Mouse (Mus musculus) spleen, adult 2 months (tissue): ENCODE data around the gene AC129217.1.

ENCODE experiments used
- CTCF ChIP-seq: fragments of 200-500 bp; IDR thresholded peaks from 2 replicates; pipeline ENCODE4 v1.5.1; 2011; ENCODE audit warnings: mild to moderate bottlenecking, inconsistent platforms; ENCODE audit not compliant: insufficient read depth, insufficient read length, insufficient replicate concordance; ENCODE audit errors: extremely low read depth
- POLR2A ChIP-seq: fragments of 200-500 bp; IDR thresholded peaks from 2 replicates; pipeline ENCODE4 v1.6.1; 2011; ENCODE audit warnings: low read depth, low read length, inconsistent platforms

GRCm38 (mm10) chr19:8875031-8875430 lies 45.5 kb downstream of the AC129217.1 start:
- no peak for TF ChIP-seq POLR2A
- no peak for TF ChIP-seq CTCF
